Mouse (Mus musculus) frontal cortex, postnatal 36 days (tissue): ENCODE measurements around the gene Grk1.

Experiments
- DNase-seq, 2 experiments: peaks; one replicate each; pipeline ENCODE4 v3.0.0; 2022; ENCODE audit warnings: low spot score in 2 of 2

The Grk1 gene

GRCm38 (mm10) chr8:13428156-13428555 lies 23.3 kb downstream of the Grk1 start:
- DNase-seq, result no peak

GRCm38 (mm10) chr8:13430412-13430811 lies 25.5 kb downstream of the Grk1 start:
- no peak for DNase-seq

GRCm38 (mm10) chr8:13430866-13431265 lies 26.0 kb downstream of the Grk1 start:
- no peak for DNase-seq

- no peak for DNase-seq
Observed at GRCm38 (mm10) chr8:13433130-13433529, 28.2 kb downstream of the Grk1 start.

- no peak for DNase-seq
Observed at GRCm38 (mm10) chr8:13434889-13435288, 30.0 kb downstream of the Grk1 start, which contains the start of gene Tmem255b. Tmem255b (plus strand) TSS chr8:13435189.

GRCm38 (mm10) chr8:13436052-13436451 lies 31.2 kb downstream of the Grk1 start:
- no peak for DNase-seq

- no peak for DNase-seq
Observed at GRCm38 (mm10) chr8:13437531-13437930, 32.6 kb downstream of the Grk1 start.

GRCm38 (mm10) chr8:13442152-13442551 lies 37.3 kb downstream of the Grk1 start:
- DNase-seq, result no peak

- DNase-seq, result no peak
Observed at GRCm38 (mm10) chr8:13446456-13446855, 41.6 kb downstream of the Grk1 start.

- DNase-seq, result no peak
Observed at GRCm38 (mm10) chr8:13448145-13448544, 43.3 kb downstream of the Grk1 start.

GRCm38 (mm10) chr8:13451747-13452277 lies 46.9 kb downstream of the Grk1 start:
- DNase-seq, result no peak

- peak in 1 of 2 experiments; percentile 31 for DNase-seq
Observed at GRCm38 (mm10) chr8:13454341-13455113, 49.6 kb downstream of the Grk1 start.

- DNase-seq, result peak; percentile 46 to 61
Observed at GRCm38 (mm10) chr8:13455295-13455694, 50.4 kb downstream of the Grk1 start.

- peak in 1 of 2 experiments; percentile 20 for DNase-seq
Observed at GRCm38 (mm10) chr8:13459431-13459830, 54.5 kb downstream of the Grk1 start.

GRCm38 (mm10) chr8:13461085-13461765 lies 56.3 kb downstream of the Grk1 start:
- no peak for DNase-seq

- DNase-seq, result peak; percentile 81 to 84
Observed at GRCm38 (mm10) chr8:13461843-13462242, 57.0 kb downstream of the Grk1 start.

GRCm38 (mm10) chr8:13462392-13462791 lies 57.5 kb downstream of the Grk1 start:
- DNase-seq, result no peak

- DNase-seq, result no peak
Observed at GRCm38 (mm10) chr8:13465324-13465723, 60.4 kb downstream of the Grk1 start.

GRCm38 (mm10) chr8:13466989-13467388 lies 62.1 kb downstream of the Grk1 start:
- peak in 1 of 2 experiments; percentile 44 for DNase-seq

- peak in 1 of 2 experiments; percentile 41 for DNase-seq
Observed at GRCm38 (mm10) chr8:13468737-13469136, 63.9 kb downstream of the Grk1 start.

GRCm38 (mm10) chr8:13471484-13471883 lies 66.6 kb downstream of the Grk1 start:
- DNase-seq, result no peak
